ENCODE assay signal across 18 mouse cellular contexts in the genomic region with DNA sequence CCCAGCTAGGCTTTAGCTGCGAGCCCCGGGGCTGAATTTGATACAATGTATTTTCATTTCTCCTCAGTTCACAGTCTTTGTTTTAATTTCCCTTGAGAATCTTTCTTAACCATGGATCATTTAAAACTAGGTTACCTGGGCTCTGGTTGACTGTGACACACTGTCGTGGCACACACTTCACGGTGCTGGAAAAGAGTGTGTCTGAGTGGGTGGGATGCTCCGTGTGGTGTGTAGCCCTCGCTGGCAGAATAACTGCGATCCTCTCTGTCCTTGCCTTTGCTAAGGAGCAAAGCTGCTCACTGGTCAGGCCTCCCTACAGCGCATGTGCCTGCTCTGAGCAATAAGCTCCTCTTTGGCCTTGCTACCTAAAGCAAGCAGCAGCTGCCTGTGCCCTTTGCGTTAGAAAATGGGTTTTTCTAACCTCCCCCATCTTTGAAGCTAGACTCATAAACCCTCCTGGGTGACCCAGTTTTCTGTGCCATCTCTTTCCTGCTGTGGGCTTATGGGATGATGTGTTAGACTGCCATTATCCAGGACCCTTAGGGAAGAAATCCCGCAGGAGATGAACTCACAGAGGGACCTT. TPM values are rescaled to one million over a fixed set of nuclear protein-coding genes. Genes with fewer than 3 reads are reported as not detected.
A peak's percentile ranks its signal among the peaks of the same experiment; 100 is the strongest.
DNase-seq lines count a peak whose midpoint lies in the region; ATAC-seq and TF ChIP-seq lines count a peak whose summit lies in the region.
"Had no signal": no experiment of that assay in that cellular context is flagged by ENCODE, and none has a peak within 500 bp of the region (broad histone marks: within the 10 kb centered on the region; RNA-seq: fewer than 3 reads in every experiment).

No protein-coding gene starts in this region.

- H3K27me3 ChIP-seq in intestine, embryonic 16.5 days (replicated peaks; ENCODE audit: control insufficient read depth, insufficient read depth, low read length): no peaks in the 10 kb centered on the region
- no peaks in the 10 kb centered on the region for H3K27me3 ChIP-seq in intestine, embryonic 15.5 days (replicated peaks)
- no peaks in the 10 kb centered on the region for H3K27me3 ChIP-seq in forebrain, embryonic 15.5 days
- H3K27me3 ChIP-seq in midbrain, embryonic 11.5 days (ENCODE audit: control insufficient read depth, insufficient read depth, low read length): no peaks in the 10 kb centered on the region
- no peaks in the 10 kb centered on the region for H3K27me3 ChIP-seq in kidney, adult 2 months (replicated peaks; ENCODE audit: control insufficient read depth, insufficient read depth, low read length)
- no peaks in the 10 kb centered on the region; the same call in 1 of the 2 replicates for H3K27me3 ChIP-seq in kidney, embryonic 15.5 days
- H3K27me3 ChIP-seq: heart, embryonic 12.5 days; limb, embryonic 15.5 days; lung, embryonic 15.5 days had no signal

- no peaks in the 10 kb centered on the region for H3K9me3 ChIP-seq in intestine, embryonic 16.5 days (ENCODE audit: control insufficient read depth, low read length)
- no peaks in the 10 kb centered on the region for H3K9me3 ChIP-seq in intestine, embryonic 15.5 days
- no peaks in the 10 kb centered on the region for H3K9me3 ChIP-seq in forebrain, embryonic 15.5 days
- no peaks in the 10 kb centered on the region for H3K9me3 ChIP-seq in midbrain, embryonic 11.5 days (ENCODE audit: control insufficient read depth, low read length)
- H3K9me3 ChIP-seq in kidney, embryonic 15.5 days (replicated peaks): no peaks in the 10 kb centered on the region
- H3K9me3 ChIP-seq: heart, embryonic 12.5 days; limb, embryonic 15.5 days; lung, embryonic 15.5 days had no signal

- 0 out of 2 replicates have a peak overlapping the region, but pooled peaks have one; percentile 6 for H3K9ac ChIP-seq in intestine, embryonic 16.5 days (ENCODE audit: low read depth, low read length)
- no peak overlapping the region for H3K9ac ChIP-seq in intestine, embryonic 15.5 days
- H3K9ac ChIP-seq in forebrain, embryonic 15.5 days (replicated peaks): no peak overlapping the region
- H3K9ac ChIP-seq in midbrain, embryonic 11.5 days (ENCODE audit: low read length): peak overlapping the region; percentile 33; the same call in 1 of the 2 replicates
- H3K9ac ChIP-seq in kidney, embryonic 15.5 days: no peak overlapping the region
- H3K9ac ChIP-seq: heart, embryonic 12.5 days; limb, embryonic 15.5 days; lung, embryonic 15.5 days had no signal

- no peaks in the 10 kb centered on the region for H3K36me3 ChIP-seq in intestine, embryonic 16.5 days (ENCODE audit: control insufficient read depth, insufficient read depth, low read length)
- no peaks in the 10 kb centered on the region for H3K36me3 ChIP-seq in intestine, embryonic 15.5 days
- H3K36me3 ChIP-seq in forebrain, embryonic 15.5 days: no peaks in the 10 kb centered on the region
- no peaks in the 10 kb centered on the region for H3K36me3 ChIP-seq in midbrain, embryonic 11.5 days (ENCODE audit: control insufficient read depth, insufficient read depth, low read length)
- H3K36me3 ChIP-seq in kidney, adult 2 months (ENCODE audit: control insufficient read depth, insufficient read depth, low read length): no peaks in the 10 kb centered on the region
- H3K36me3 ChIP-seq in kidney, embryonic 15.5 days: no peaks in the 10 kb centered on the region
- H3K36me3 ChIP-seq: heart, embryonic 12.5 days; limb, embryonic 15.5 days; lung, embryonic 15.5 days had no signal

- no peak for ATAC-seq in intestine, embryonic 16.5 days
- no peak for ATAC-seq in intestine, embryonic 15.5 days
- ATAC-seq in forebrain, embryonic 15.5 days (replicated peaks): no peak
- no peak for ATAC-seq in midbrain, embryonic 11.5 days (ENCODE audit: low FRiP score)
- ATAC-seq in kidney, embryonic 15.5 days (replicated peaks; ENCODE audit: low FRiP score): no peak

- no peak overlapping the region for H3K4me2 ChIP-seq in intestine, embryonic 16.5 days (ENCODE audit: low read depth, low read length)
- H3K4me2 ChIP-seq in intestine, embryonic 15.5 days (replicated peaks): no peak overlapping the region
- H3K4me2 ChIP-seq in forebrain, embryonic 15.5 days (replicated peaks): no peak overlapping the region
- no peak overlapping the region for H3K4me2 ChIP-seq in midbrain, embryonic 11.5 days
- no peak overlapping the region for H3K4me2 ChIP-seq in kidney, embryonic 15.5 days
- H3K4me2 ChIP-seq: heart, embryonic 12.5 days; limb, embryonic 15.5 days; lung, embryonic 15.5 days had no signal

- H3K4me3 ChIP-seq in intestine, embryonic 16.5 days (ENCODE audit: low read length): no peak overlapping the region
- no peak overlapping the region for H3K4me3 ChIP-seq in intestine, embryonic 15.5 days (replicated peaks)
- H3K4me3 ChIP-seq in forebrain, embryonic 15.5 days: no peak overlapping the region
- no peak overlapping the region for H3K4me3 ChIP-seq in midbrain, embryonic 11.5 days (ENCODE audit: low read depth, low read length)
- H3K4me3 ChIP-seq in kidney, adult 2 months (ENCODE audit: insufficient read depth, low read depth, low read length): no peak overlapping the region
- H3K4me3 ChIP-seq in kidney, embryonic 15.5 days (replicated peaks): no peak overlapping the region
- H3K4me3 ChIP-seq: heart, embryonic 12.5 days; limb, embryonic 15.5 days; lung, embryonic 15.5 days had no signal

- H3K4me1 ChIP-seq in intestine, embryonic 16.5 days (ENCODE audit: control insufficient read depth, insufficient read depth, low read length): no peaks in the 10 kb centered on the region; the same call in 1 of the 2 replicates
- H3K4me1 ChIP-seq in intestine, embryonic 15.5 days (replicated peaks): peaks cover 15% of the 10 kb centered on the region; the same call in 1 of the 2 replicates
- no peaks in the 10 kb centered on the region; the same call in 1 of the 2 replicates for H3K4me1 ChIP-seq in forebrain, embryonic 15.5 days
- no peaks in the 10 kb centered on the region for H3K4me1 ChIP-seq in midbrain, embryonic 11.5 days (ENCODE audit: control insufficient read depth, insufficient read depth, low read length)
- peaks cover 10% of the 10 kb centered on the region for H3K4me1 ChIP-seq in kidney, adult 2 months (ENCODE audit: control insufficient read depth, insufficient read depth, low read length)
- peaks cover 16% of the 10 kb centered on the region; the same call in 1 of the 2 replicates for H3K4me1 ChIP-seq in kidney, embryonic 15.5 days
- H3K4me1 ChIP-seq: heart, embryonic 12.5 days; lung, embryonic 15.5 days had no signal

- 74% methylated on average over 10 of the region's 10 CpGs for WGBS in intestine, embryonic 16.5 days
- 76% methylated on average over 10 of the region's 10 CpGs for WGBS in intestine, embryonic 15.5 days
- 66% methylated on average over 10 of the region's 10 CpGs for WGBS in forebrain, embryonic 15.5 days
- WGBS in midbrain, embryonic 11.5 days: 75% methylated on average over 10 of the region's 10 CpGs
- WGBS in kidney, adult 2 months: 80% methylated on average over 10 of the region's 10 CpGs
- WGBS in kidney, embryonic 15.5 days: 69% methylated on average over 10 of the region's 10 CpGs

- no peak for TF ChIP-seq POLR2A in kidney, adult 2 months (IDR thresholded peaks at IDR 0.05; ENCODE audit: low read depth, low read length)

- no peak for DNase-seq in midbrain, embryonic 11.5 days (ENCODE audit: low spot score, missing footprints)
- DNase-seq in retina, embryonic 14.5 days (ENCODE audit: low spot score): peak; percentile 58
- no peak for DNase-seq in ovary, postnatal 14 days (ENCODE audit: low spot score)
- no peak for DNase-seq in kidney, adult 2 months
- DNase-seq: adrenal gland, adult 8-10 months; B cell, adult 2 months; cerebellum, adult 9-11 months; gastrocnemius, postnatal 14 days; heart, postnatal 4 days; right cerebral cortex, postnatal 4 days; thymus, postnatal 4 days had no signal

- no peak overlapping the region for H3K27ac ChIP-seq in intestine, embryonic 16.5 days (ENCODE audit: low read length)
- H3K27ac ChIP-seq in intestine, embryonic 15.5 days: no peak overlapping the region
- 0 out of 2 replicates have a peak overlapping the region, but pooled peaks have one; percentile 8 for H3K27ac ChIP-seq in forebrain, embryonic 15.5 days (replicated peaks)
- no peak overlapping the region for H3K27ac ChIP-seq in midbrain, embryonic 11.5 days (ENCODE audit: low read depth, low read length)
- no peak overlapping the region for H3K27ac ChIP-seq in kidney, adult 2 months (ENCODE audit: insufficient read depth, low read depth, low read length)
- no peak overlapping the region for H3K27ac ChIP-seq in kidney, embryonic 15.5 days
- H3K27ac ChIP-seq: limb, embryonic 15.5 days; lung, embryonic 15.5 days had no signal

- no peak for TF ChIP-seq CTCF in kidney, adult 2 months (conservative IDR thresholded peaks at IDR 0.05; ENCODE audit: insufficient read depth, insufficient read length, low read depth, low read length)

RNA-seq across cellular contexts. Expression of gene Wdr4, which starts 33.1 kb away (rescaled TPM):
- 39.5 and 42.3 TPM in 2 replicates for polyA plus RNA-seq in intestine, embryonic 16.5 days (2015; fragmentation: Nextera tagmentation; extraction: Ambion mirVana)
- 45.3 and 47.0 TPM in 2 replicates for polyA plus RNA-seq in intestine, embryonic 15.5 days (2015; fragmentation: Nextera tagmentation; extraction: Ambion mirVana)
- 40.3 and 41.5 TPM in 2 replicates for polyA plus RNA-seq in forebrain, embryonic 15.5 days (2015; fragmentation: Nextera tagmentation; extraction: Ambion mirVana)
- 35.4 and 39.4 TPM in 2 replicates for polyA plus RNA-seq in midbrain, embryonic 11.5 days (2014; fragmentation: Nextera tagmentation; extraction: Ambion mirVana)
- polyA plus RNA-seq in kidney, adult 2 months (2012; rRNA removed): 28.3 and 29.6 TPM in 2 replicates
- 46.5 and 49.6 TPM in 2 replicates for polyA plus RNA-seq in kidney, embryonic 15.5 days (2015; fragmentation: Nextera tagmentation; extraction: Ambion mirVana)

RNA-seq across cellular contexts. Expression of gene Ndufv3, which starts 33.2 kb away (rescaled TPM):
- polyA plus RNA-seq in intestine, embryonic 16.5 days (2015; fragmentation: Nextera tagmentation; extraction: Ambion mirVana): 467 and 488 TPM in 2 replicates
- polyA plus RNA-seq in intestine, embryonic 15.5 days (2015; fragmentation: Nextera tagmentation; extraction: Ambion mirVana): 404 and 457 TPM in 2 replicates
- polyA plus RNA-seq in forebrain, embryonic 15.5 days (2015; fragmentation: Nextera tagmentation; extraction: Ambion mirVana): 334 and 349 TPM in 2 replicates
- polyA plus RNA-seq in midbrain, embryonic 11.5 days (2014; fragmentation: Nextera tagmentation; extraction: Ambion mirVana): 239 and 249 TPM in 2 replicates
- 387 and 475 TPM in 2 replicates for polyA plus RNA-seq in kidney, adult 2 months (2012; rRNA removed)
- polyA plus RNA-seq in kidney, embryonic 15.5 days (2015; fragmentation: Nextera tagmentation; extraction: Ambion mirVana): 261 TPM in 2 replicates

Comparison
In these comparisons a context has a peak if more than half of its experiments do, and no peak if none do; other contexts are left out.
1. H3K9ac ChIP-seq: peak in intestine, embryonic 16.5 days (single experiment) and midbrain, embryonic 11.5 days (single experiment); none in intestine, embryonic 15.5 days (single experiment), forebrain, embryonic 15.5 days (single experiment) and kidney, embryonic 15.5 days (single experiment).